Mouse (Mus musculus) right cerebral cortex, adult 18-20 months (tissue): ENCODE results near the gene Aph1a.
A peak's percentile ranks its signal among the peaks of the same experiment; 100 is the strongest.
"Not testable (repeated sequence)": the region's sequence is repeated elsewhere in the genome, so short reads cannot be mapped to it uniquely, and the experiment has no call there.

ENCODE experiments used
- DNase-seq: peaks from one replicate; pipeline ENCODE4 v3.0.0; 2022; ENCODE audit warnings: mixed read lengths

Aph1a gene

DNA sequence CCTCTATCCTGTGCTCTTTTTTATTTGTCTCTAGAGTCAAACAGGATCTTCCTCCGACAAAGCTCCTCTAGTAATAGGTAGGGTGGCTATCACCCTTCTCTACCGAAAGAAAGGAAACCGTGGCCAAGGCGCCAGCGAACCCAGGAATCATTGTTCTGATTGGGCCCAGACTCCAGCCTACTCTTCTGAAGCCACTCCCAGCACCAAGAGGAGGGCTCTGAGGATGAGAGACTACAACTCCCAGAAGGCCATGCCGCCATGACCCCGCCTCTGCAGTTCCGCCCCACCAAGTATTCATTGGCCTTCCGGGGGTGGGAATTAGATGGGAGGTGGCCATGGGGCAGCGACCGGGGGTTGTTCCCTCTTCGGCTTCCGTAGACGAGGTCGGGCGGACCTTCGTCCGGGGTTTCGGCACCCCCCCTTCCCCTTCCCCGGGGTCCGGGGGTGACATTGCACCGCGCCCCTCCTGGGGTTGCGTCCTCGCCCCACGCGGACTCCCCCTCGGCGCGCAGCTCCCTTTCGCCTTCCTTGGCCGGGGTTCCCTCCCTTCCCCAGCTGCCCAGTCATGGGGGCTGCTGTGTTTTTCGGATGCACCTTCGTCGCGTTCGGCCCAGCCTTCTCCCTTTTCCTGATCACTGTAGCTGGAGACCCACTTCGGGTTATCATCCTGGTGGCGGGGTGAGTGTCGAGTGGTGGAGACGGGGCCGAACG is at the start of gene Aph1a:
TSS of gene Aph1a (plus strand) at position 364 of the 711 bp plus-strand sequence.
- peak; percentile 99 for DNase-seq

DNA sequence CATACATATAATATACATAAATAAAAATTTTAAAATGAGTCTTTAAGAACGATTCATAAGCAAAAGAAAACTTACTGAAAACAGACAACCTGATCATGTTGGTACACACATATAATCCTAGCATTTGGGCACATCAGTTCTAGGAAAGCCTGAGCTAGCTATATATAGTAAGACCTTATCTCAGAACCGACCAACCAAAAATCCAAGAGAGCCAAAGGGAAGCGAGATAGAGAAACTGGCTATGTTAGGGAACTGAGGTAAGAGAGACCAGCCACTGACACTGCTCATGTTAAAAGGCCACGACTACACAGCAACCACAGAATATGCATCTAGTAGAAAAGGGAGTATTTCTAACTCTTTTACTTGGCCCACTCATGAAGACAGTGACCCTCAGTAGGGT is 43.2 kb upstream of the Aph1a start:
- no peak for DNase-seq

DNA sequence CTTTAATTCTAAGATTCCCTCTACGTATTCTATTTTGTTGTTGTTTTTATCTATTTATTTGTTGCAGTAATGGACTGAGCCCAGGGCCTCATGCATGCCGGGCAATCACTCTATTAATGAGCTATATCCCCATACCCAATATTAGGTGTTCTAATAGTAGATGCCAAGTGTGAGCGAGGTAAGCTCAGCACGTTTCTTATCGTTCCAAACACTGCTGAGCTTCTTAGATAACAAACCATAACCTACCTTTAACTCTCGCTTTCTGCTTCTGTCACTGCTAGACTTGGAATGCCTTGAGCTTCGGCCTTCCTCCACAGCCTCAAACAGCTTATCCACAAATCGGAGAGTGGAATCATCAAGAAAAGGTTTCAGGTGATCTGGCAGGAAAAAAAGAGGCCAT is 42.5 kb upstream of the Aph1a start:
- DNase-seq: no peak

DNA sequence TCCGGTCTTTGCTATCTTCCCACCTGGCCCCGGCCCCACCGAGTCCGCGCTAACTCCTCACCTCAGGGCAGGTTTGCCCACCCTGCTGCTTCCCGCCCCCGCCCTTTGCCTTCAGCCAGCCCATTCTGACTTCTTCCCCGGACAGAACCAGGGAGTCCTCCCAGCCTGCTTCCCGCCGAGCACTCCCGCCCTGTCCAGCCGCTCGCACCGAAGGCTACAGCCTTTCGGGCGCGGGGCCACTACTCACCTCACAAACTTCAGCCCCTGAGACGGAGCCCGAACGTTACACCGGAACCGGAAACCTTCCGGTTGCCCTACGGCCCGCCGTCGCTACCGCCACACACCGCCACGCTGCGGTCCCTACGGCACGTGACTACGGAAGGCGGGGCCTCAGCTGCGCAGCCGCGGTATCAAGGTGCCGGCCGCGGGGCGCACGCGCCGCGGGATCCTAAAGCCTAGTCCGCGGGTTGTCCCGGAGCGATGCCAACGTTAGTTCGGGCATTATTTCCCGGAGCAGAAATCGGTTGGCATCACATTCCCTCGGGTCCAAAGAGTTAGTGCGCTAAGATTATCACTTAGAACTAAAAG is 38.2 kb upstream of the Aph1a start, which contains the start of gene Prpf3:
TSS of gene Prpf3 (minus strand) at position 384 of the 588 bp plus-strand sequence.
- DNase-seq: peak; percentile 95

DNA sequence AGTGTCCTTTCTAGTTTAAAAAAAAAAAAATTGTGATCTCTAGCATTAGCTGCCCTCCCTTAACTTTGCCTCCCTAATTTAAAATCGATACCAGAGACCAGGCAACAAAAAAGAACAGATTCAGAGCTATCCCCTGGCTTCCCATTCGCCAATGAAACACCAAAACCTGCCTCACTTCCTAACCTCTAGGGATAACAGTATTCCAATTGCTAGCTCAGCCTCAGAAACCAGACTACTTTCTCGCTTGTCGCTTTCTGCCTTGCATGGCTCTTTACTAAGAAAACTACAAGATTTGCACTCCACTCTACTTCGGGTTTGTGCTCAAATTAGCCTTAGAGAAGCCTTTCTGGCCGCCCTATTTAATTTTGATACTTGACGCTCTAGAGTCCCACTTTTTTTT is 37.7 kb upstream of the Aph1a start:
- DNase-seq: no peak

DNA sequence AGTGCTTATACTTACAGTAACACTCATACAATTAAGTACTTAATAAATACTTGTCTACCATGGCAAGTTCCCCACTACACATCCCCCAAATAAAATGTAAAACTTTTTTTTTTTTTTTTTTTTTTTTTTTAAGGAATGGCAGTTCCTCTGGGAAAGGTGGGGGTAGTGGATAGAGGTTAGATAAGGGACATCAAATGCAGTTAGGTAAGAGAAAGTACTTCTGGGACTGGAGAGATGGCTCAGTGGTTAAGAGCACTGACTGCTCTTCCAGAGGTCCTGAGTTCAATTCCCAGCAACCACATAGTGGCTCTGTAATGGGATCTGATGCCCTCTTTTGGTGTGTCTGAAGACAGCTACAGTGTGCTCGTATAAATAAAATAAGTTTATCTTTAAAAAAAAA is 36.7 kb upstream of the Aph1a start:
- DNase-seq: not testable (repeated sequence)

DNA sequence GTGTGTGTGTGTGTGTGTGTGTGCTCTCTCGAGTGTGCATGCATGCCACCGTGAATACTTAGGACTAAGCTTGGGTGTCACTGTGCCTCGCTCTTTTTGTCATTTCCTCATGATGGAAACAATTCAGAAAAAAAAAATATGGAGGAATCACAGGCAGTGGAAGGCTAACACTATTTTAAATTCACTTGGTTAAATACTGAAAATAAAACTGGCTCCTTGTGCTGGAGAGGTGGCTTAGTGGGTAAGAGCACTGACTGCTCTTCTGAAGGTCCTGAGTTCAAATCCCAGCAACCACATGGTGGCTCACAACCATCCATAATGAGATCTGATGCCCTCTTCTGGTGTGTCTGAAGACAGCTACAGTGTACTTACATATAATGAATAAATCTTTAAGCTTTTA is 35.5 kb upstream of the Aph1a start:
- DNase-seq: not testable (repeated sequence)

DNA sequence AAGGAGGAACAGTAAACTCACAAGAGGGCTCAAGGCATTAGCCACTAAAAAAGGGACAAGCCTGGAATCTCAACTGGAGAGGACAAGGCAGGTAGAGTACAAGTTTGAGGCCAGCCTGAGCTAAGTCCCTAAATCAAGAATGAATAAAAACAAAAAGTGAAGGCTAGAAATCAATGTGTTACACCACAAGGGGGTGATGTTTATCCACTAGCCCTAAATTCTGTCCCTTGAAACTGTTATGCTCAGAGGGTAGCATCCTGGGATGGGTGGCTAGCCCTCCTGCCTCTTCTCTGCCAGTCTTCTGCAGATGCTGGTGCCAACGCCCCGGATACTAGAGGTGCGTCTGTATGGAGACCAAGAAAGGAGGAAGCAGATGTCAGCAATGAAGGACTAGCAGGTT is 33.4 kb upstream of the Aph1a start:
- DNase-seq: no peak

DNA sequence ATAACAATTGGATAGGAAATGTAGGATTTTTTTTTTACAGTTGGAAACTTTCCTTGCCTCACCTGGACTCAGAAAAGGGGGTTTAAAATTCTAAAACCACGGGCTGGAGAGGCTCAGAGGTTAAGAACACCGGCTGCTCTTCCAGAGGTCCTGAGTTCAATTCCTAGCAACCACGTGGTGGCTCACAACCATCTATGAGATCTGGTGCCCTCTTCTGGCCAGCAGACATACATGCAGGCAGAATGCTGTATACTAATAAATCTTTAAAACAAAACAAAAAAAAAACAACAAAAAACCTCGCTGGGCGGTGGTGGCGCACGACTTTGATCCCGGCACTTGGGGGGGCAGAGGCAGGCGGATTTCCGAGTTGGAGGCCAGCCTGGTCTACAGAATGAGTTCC is 32.6 kb upstream of the Aph1a start:
- no peak for DNase-seq

DNA sequence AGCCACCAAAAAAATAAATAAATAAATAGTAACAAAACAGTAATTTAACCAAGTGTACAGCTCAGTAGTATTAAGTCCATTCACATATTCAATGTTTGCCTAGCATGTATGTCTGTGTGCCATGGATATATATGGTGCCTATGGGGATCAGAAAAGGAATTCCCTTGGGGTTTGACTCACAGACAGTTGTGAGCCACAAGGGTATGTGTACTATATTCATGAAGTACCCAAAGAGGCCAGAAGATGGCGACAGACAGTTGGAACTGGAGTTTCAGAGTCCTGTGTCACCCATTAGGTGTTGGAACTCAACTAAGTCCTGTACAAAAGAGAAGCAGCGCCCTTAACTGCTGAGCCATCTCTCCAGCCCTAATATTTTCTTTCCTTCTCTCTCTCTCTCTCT is 32.0 kb upstream of the Aph1a start:
- DNase-seq: peak; percentile 63

DNA sequence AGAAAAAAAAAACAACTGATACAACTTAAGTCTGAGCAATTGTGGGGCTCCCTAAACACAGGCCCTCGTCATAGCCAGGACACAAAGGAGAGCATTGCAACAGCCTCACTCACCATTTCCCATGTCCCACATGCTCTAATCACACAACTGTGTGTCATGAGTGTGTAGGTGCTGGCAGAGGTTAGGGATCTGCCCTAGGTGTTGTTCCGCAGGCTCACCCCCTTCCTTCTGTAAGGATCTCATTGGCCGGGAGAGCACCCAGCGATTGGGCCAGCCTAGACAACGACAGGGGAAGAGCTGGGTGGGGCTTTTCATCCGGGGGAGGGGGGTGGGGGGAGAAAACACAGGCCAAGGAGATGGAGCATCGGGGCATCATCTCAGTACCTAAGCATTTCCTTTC is 30.2 kb upstream of the Aph1a start:
- no peak for DNase-seq

DNA sequence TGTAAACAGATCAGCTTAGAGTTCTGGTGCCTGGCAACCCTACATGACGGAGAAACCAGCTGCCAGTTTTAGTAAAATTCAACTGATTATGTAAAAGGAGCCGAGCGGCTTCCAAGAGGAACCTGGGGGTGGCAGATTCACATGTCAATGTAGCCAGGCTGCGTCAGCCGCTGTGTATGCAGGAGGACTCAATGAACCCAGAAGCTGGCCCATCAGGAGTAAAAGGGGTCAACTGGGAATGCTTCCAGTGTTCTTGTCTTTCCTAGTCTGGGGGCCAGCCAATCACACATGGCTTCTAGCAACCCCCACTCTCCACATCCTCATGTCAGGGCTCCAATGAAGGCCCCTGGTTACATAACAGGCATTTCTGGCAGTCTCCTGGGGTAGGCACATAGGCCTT is 28.7 kb upstream of the Aph1a start:
- peak; percentile 87 for DNase-seq

DNA sequence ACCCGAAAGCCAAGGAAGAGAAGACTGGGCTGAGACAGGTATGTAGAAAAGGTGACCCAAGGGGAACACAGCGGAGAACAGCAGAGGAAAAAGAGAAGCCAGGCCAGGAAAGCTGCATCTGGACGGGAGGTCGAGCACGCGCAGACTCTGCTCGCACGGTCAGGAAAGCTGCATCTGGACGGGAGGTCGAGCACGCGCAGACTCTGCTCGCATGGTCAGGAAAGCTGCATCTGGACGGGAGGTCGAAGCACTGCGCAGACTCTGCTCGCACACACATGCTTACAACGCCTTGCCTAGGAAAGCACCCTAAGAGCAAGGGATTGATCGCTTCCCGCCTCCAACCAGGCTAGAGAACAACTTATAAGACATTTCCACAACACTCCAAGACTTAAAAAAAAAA is 28.2 kb upstream of the Aph1a start:
- DNase-seq: no peak

DNA sequence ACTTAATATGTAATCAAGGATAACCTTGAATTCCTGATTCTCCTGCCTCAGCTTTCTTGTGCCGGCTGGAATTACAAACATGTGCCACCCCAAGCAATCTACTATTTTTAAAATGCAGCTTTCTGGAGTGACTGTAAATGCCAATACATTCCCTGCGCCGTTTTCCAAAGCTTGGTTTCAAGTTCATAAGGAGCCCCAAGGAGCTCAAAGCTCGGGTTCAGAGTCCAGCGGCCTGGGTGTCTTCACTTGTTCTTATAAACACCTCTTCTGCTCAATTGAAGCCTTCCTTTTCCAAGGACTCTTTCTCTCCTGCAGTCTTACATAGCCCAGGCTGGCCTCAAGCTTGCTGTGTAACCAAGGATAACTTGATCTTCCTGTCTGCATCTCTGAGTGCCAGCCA is 27.7 kb upstream of the Aph1a start:
- DNase-seq: no peak

DNA sequence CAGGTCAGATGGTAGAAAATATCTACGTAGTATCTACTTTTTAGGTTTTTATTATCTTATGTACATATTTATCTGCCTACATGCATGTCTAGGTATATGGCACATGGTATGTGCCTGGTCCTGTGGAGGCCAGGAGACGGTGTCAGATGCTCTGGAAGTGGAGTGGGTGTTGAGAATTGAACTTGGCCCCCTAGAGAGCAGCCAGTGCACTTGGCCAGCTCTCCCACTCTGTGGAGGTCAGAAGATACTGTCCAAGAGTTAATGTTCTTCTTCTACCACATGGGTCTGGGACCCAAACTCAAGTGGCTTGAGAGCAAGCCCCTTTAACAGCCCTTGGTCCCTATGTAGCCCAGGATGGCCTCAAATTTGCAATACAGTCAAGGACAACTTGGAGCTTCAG is 26.4 kb upstream of the Aph1a start:
- DNase-seq: no peak

DNA sequence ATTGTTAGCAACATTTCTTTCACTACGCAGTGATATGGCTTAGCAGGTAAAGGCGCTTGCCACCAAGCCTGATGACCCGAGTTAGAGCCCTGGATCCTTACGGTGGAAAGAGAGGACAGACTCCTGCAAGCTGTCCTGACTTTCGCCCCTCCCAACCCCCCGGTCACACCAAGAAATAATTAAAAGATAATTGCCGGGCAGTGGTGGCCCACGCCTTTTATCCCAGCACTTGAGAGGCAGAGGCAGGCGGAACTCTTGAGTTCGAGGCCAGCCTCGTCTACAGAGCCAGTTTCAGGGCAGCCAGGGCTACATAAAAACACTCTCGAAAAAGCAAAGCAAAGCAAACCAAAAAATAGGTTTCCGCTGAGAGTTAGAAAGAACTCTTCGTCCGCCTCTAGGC is 22.8 kb upstream of the Aph1a start:
- DNase-seq: no peak

DNA sequence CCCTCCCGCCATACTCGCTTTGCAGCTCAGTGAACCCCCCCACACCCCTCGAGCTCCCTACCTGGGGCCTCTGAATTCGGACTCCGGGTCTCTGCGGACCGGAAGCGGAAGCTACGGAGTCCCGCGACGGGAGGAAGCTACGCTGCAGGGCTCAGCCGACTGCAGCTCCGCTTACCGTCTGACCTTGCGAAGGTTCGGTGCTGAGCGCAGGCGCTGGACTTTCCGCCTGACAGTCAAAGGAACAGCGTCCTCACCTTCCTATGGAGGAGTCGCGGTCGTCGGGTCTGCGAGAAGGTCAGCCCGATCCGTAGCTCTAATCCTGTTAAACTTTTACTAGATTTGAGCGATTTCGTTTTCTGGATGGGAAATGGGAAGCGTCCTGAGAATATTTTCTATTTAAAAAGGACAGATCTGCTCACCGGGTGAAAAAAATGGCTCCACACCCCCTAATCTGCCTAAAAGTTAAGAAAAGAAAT is 22.3 kb upstream of the Aph1a start, which contains the start of gene Mrps21:
TSS of gene Mrps21 (minus strand) at position 128 of the 476 bp plus-strand sequence.
- DNase-seq: peak; percentile 92

DNA sequence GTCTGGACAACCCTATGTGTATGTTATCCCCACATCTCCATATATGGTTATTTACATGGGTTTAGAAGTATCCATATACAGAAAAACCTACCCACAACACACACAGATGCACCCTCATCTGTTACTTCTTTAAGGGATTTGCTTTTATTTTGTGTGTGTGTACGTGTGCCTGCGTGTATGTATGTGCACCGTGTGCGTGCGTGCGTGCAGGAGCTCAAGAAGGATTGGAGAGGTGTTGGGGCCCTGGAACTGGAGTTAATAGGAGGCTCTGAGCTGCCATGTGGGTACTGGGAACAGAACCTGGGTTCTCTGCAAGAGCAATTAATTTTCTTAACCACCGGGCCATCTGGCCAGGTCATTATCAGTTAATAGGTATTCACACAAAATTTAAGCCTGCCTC is 21.7 kb upstream of the Aph1a start:
- DNase-seq: no peak

DNA sequence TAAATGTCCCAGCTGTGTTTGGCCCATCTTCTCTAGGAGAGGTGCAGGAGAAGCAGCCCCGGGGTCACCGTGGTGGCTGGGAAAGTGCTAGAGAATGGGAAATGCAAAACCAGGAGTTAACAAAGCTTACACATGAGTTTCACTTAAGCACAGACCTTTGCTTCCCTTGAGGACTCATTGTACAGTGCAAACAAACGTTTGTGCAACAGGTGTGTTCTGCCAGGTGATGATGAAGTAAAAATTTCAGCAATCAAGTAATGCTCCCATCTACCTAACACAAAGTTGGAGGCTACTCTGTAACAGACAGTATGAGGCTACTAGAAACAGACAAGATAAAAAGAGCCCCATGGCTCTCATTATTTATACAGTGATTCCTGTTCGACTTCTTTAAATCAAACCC is 14.7 kb upstream of the Aph1a start:
- DNase-seq: no peak

DNA sequence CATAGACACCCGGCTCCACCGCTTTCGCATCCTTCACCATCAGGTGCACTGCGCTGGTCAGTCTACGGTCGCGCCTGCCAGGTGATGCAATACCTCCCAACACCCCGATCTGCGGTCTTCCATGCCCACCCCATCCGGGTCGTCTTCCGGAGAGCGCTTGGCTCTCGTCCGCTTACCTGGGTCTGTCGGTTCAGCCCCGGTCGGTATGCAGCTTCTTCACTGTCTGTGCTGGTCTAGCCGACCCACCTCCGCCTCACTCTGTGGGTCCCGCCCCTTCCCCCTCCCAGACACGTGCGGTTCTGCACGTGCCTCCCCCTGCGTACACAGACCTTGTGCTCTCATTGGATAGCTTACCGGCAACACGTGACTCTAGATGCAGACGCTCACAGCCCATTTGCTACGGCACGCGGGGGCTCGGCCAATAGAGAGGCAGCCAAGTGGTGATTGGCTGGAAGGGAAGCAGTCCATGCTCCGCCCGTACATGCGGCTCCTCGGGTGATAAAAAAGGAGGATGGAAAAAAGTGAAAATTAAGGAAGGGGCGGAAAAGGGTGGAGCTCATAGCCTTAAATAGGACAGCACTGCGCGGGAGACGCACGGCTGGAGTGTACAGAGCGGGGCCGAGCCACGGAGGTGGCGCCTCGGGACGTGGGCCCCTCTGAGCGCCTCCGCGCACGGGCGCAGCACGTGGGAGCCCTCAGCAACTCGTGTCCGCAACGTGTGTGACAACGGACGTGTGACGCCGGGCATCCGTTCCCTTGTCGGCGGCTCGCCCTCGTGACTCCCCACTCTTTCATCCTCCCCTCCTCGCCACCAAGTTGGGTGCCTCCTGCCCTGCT is 11.6 kb upstream of the Aph1a start, which contains the start of gene Ciart:
TSS of gene Ciart (minus strand) at position 273 of the 837 bp plus-strand sequence.
- peak; percentile 98 for DNase-seq

DNA sequence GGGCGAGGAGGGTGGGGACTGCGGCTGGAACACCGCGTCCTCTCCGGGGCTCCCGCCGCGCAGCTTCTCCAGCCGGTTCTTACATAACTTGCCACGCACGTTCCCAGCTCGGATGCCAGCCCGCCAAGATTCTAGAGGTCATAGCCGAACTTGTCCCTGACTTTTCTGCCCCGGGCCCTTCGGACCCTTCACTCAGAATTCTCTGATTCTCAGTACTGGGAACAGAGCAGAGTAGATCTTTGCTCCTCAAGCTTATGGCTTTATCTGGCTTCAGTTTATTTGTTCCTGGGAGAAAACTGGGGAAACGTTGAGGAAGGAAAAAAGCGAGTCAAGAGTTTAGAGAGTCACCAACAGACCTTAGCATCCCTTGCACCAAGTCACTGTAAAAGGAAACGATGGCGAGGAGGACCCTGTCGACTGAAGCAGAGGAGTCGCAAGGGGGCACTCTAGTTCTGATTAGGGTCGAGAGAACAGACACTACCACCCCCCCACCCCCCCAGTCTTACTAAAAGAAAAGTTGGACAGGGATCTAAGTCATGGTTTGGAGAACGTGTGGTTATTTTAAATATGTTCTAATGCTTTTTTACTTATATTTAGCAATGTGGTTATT is 10.8 kb upstream of the Aph1a start:
- DNase-seq: peak; percentile 79

DNA sequence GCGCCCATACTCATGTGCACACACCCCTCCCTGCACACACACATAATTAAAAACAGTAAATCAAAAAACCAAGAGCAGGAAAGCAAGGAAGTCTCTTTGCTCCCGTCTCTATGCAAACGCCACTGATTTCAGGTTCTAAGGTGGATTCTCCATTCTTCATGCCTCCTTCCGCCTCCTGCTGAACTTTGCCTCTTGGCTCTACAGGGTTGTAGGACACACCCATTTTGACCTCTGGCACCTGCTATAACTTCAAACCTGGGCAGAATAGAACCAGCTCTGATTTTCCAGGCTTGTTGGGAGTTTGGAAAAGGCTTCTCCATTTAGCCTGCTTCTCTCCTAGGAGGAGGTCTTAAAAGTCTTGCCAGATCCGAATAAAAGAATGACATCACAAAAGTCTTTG is 9.4 kb upstream of the Aph1a start:
- DNase-seq: no peak

DNA sequence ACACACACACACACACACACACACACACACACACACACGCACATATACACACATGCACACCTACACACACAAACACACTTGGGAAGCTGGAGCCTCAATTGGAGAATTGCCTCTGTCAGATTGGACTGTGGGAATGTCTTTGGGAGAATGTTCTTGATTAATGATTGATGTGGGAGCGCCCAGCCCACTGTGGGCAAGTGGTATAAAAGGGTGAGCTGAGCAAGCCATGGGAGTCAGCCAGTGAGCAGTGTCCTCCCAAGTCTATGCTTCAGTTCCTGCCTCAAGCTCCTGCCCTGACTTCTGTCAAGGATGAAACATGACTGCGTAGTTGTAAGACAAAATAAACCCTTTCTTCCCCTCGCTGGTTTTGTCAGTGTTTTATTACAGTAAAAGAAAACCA is 6.2 kb upstream of the Aph1a start:
- no peak for DNase-seq
